Comparison of ENCODE assay signal across 21 mouse cellular contexts in genomic region chr10:59484318-59484717, GRCm38 (mm10). TPM values are rescaled to one million over a fixed set of nuclear protein-coding genes. Genes with fewer than 3 reads are reported as not detected.
A peak's percentile ranks its signal among the peaks of the same experiment; 100 is the strongest.
DNase-seq lines count a peak whose midpoint lies in the region; ATAC-seq lines count a peak whose summit lies in the region.
"Had no signal": no experiment of that assay in that cellular context is flagged by ENCODE, and none has a peak within 500 bp of the region (broad histone marks: within the 10 kb centered on the region; RNA-seq: fewer than 3 reads in every experiment).

No protein-coding gene starts in this region.

- H3K36me3 ChIP-seq in embryonic facial prominence, embryonic 11.5 days (replicated peaks; ENCODE audit: control insufficient read depth, insufficient read depth, low read depth, low read length): no peaks in the 10 kb centered on the region
- peaks cover 9% of the 10 kb centered on the region; the same call in 1 of the 2 replicates for H3K36me3 ChIP-seq in embryonic facial prominence, embryonic 10.5 days (replicated peaks)
- no peaks in the 10 kb centered on the region for H3K36me3 ChIP-seq in hindbrain, embryonic 16.5 days (ENCODE audit: control insufficient read depth, insufficient read depth, low read length)
- H3K36me3 ChIP-seq in hindbrain, embryonic 12.5 days: peaks cover 4% of the 10 kb centered on the region; the same call in 1 of the 2 replicates
- H3K36me3 ChIP-seq in embryonic facial prominence, embryonic 14.5 days (ENCODE audit: control insufficient read depth, insufficient read depth, low read length): 0 out of 2 replicates have a peak, but pooled peaks cover 6% of the 10 kb centered on the region
- peaks cover 3% of the 10 kb centered on the region; the same call in 1 of the 2 replicates for H3K36me3 ChIP-seq in embryonic facial prominence, embryonic 15.5 days

- ATAC-seq in embryonic facial prominence, embryonic 11.5 days (replicated peaks; ENCODE audit: insufficient number of reproducible peaks, low FRiP score, low TSS enrichment, low read depth): no peak
- ATAC-seq in hindbrain, embryonic 16.5 days: 0 out of 2 replicates have a peak, but pooled peaks have one; percentile 40
- no peak for ATAC-seq in hindbrain, embryonic 12.5 days (ENCODE audit: low FRiP score)
- no peak for ATAC-seq in embryonic facial prominence, embryonic 14.5 days (ENCODE audit: low read depth)
- ATAC-seq in embryonic facial prominence, embryonic 15.5 days (ENCODE audit: insufficient number of reproducible peaks, low FRiP score, low TSS enrichment, low read depth): 0 out of 2 replicates have a peak, but pooled peaks have one; percentile 39
- ATAC-seq: forebrain, embryonic 14.5 days; intestine, embryonic 16.5 days had no signal

- no peaks in the 10 kb centered on the region for H3K27me3 ChIP-seq in embryonic facial prominence, embryonic 11.5 days (ENCODE audit: control insufficient read depth, insufficient read depth, low read length)
- no peaks in the 10 kb centered on the region for H3K27me3 ChIP-seq in embryonic facial prominence, embryonic 10.5 days (replicated peaks; ENCODE audit: low read depth, poor library complexity, severe bottlenecking)
- H3K27me3 ChIP-seq in hindbrain, embryonic 16.5 days (replicated peaks; ENCODE audit: control insufficient read depth, insufficient read depth, low read length): no peaks in the 10 kb centered on the region
- H3K27me3 ChIP-seq in hindbrain, embryonic 12.5 days: no peaks in the 10 kb centered on the region
- H3K27me3 ChIP-seq in embryonic facial prominence, embryonic 14.5 days (replicated peaks; ENCODE audit: control insufficient read depth, insufficient read depth, low read length): no peaks in the 10 kb centered on the region
- H3K27me3 ChIP-seq in embryonic facial prominence, embryonic 15.5 days: no peaks in the 10 kb centered on the region
- H3K27me3 ChIP-seq: embryonic facial prominence, embryonic 13.5 days had no signal

- no peaks in the 10 kb centered on the region for H3K9me3 ChIP-seq in embryonic facial prominence, embryonic 11.5 days (replicated peaks; ENCODE audit: control insufficient read depth, low read length)
- H3K9me3 ChIP-seq in embryonic facial prominence, embryonic 10.5 days: 0 out of 2 replicates have a peak, but pooled peaks cover 2% of the 10 kb centered on the region
- no peaks in the 10 kb centered on the region for H3K9me3 ChIP-seq in hindbrain, embryonic 16.5 days (ENCODE audit: control insufficient read depth, low read length)
- H3K9me3 ChIP-seq in hindbrain, embryonic 12.5 days (replicated peaks): no peaks in the 10 kb centered on the region
- no peaks in the 10 kb centered on the region for H3K9me3 ChIP-seq in embryonic facial prominence, embryonic 14.5 days (ENCODE audit: control insufficient read depth, low read length)
- H3K9me3 ChIP-seq in embryonic facial prominence, embryonic 15.5 days (replicated peaks): no peaks in the 10 kb centered on the region
- H3K9me3 ChIP-seq: embryonic facial prominence, embryonic 13.5 days; forebrain, embryonic 10.5 days had no signal

- DNase-seq in embryonic facial prominence, embryonic 11.5 days (ENCODE audit: low spot score): peak; percentile 18
- DNase-seq in embryonic facial prominence, embryonic 10.5 days (ENCODE audit: low spot score): no peak
- DNase-seq in embryonic facial prominence, embryonic 14.5 days (ENCODE audit: low spot score): peak; percentile 46
- no peak for DNase-seq in layer of hippocampus, adult 11-12 months (ENCODE audit: low spot score)
- DNase-seq: adrenal gland, adult 2 months; adrenal gland, postnatal 25 days; cerebellum, adult 8-10 months; embryo, embryonic 11 days; gastrocnemius, adult 2 months; gastrocnemius, postnatal 25 days; heart, postnatal 10 days; heart, postnatal 4 days; kidney, adult 8-10 months had no signal

- no peaks in the 10 kb centered on the region for H3K4me1 ChIP-seq in embryonic facial prominence, embryonic 11.5 days (ENCODE audit: control insufficient read depth, insufficient read depth, low read length)
- peaks cover 6% of the 10 kb centered on the region for H3K4me1 ChIP-seq in embryonic facial prominence, embryonic 10.5 days
- H3K4me1 ChIP-seq in hindbrain, embryonic 16.5 days (ENCODE audit: control insufficient read depth, insufficient read depth, low read depth, low read length): no peaks in the 10 kb centered on the region
- H3K4me1 ChIP-seq in hindbrain, embryonic 12.5 days: no peaks in the 10 kb centered on the region
- H3K4me1 ChIP-seq in embryonic facial prominence, embryonic 14.5 days (ENCODE audit: control insufficient read depth, insufficient read depth, low read length): no peaks in the 10 kb centered on the region
- H3K4me1 ChIP-seq in embryonic facial prominence, embryonic 15.5 days: no peaks in the 10 kb centered on the region
- H3K4me1 ChIP-seq: forebrain, embryonic 10.5 days had no signal

- H3K9ac ChIP-seq in embryonic facial prominence, embryonic 11.5 days (replicated peaks; ENCODE audit: low read length): no peak overlapping the region
- no peak overlapping the region for H3K9ac ChIP-seq in hindbrain, embryonic 16.5 days (ENCODE audit: low read depth, low read length)
- no peak overlapping the region for H3K9ac ChIP-seq in hindbrain, embryonic 12.5 days
- no peak overlapping the region for H3K9ac ChIP-seq in embryonic facial prominence, embryonic 14.5 days (ENCODE audit: low read depth, low read length)
- H3K9ac ChIP-seq in embryonic facial prominence, embryonic 15.5 days: no peak overlapping the region
- H3K9ac ChIP-seq: embryonic facial prominence, embryonic 13.5 days had no signal

- H3K4me3 ChIP-seq in embryonic facial prominence, embryonic 11.5 days (ENCODE audit: low read depth, low read length): no peak overlapping the region
- no peak overlapping the region for H3K4me3 ChIP-seq in embryonic facial prominence, embryonic 10.5 days
- H3K4me3 ChIP-seq in hindbrain, embryonic 16.5 days (ENCODE audit: low read length): no peak overlapping the region
- H3K4me3 ChIP-seq in hindbrain, embryonic 12.5 days: no peak overlapping the region
- no peak overlapping the region for H3K4me3 ChIP-seq in embryonic facial prominence, embryonic 14.5 days (ENCODE audit: low read depth, low read length)
- no peak overlapping the region for H3K4me3 ChIP-seq in embryonic facial prominence, embryonic 15.5 days (replicated peaks)
- H3K4me3 ChIP-seq: embryonic facial prominence, embryonic 13.5 days; erythroblast, embryonic 14.5 days; forebrain, embryonic 10.5 days; gastrocnemius, adult 2 months had no signal

- H3K27ac ChIP-seq in embryonic facial prominence, embryonic 11.5 days (replicated peaks; ENCODE audit: low read depth, low read length): no peak overlapping the region
- no peak overlapping the region for H3K27ac ChIP-seq in embryonic facial prominence, embryonic 10.5 days (replicated peaks)
- no peak overlapping the region for H3K27ac ChIP-seq in hindbrain, embryonic 16.5 days (ENCODE audit: low read depth, low read length)
- no peak overlapping the region; the same call in 1 of the 2 replicates for H3K27ac ChIP-seq in hindbrain, embryonic 12.5 days
- no peak overlapping the region for H3K27ac ChIP-seq in embryonic facial prominence, embryonic 14.5 days (replicated peaks; ENCODE audit: low read depth, low read length)
- no peak overlapping the region for H3K27ac ChIP-seq in embryonic facial prominence, embryonic 15.5 days (replicated peaks)
- H3K27ac ChIP-seq: embryonic facial prominence, embryonic 13.5 days; forebrain, embryonic 10.5 days; gastrocnemius, adult 2 months had no signal

- 72% methylated on average over 6 of the region's 6 CpGs for WGBS in embryonic facial prominence, embryonic 11.5 days
- 85% methylated on average over 6 of the region's 6 CpGs for WGBS in embryonic facial prominence, embryonic 10.5 days
- WGBS in hindbrain, embryonic 16.5 days: 78% methylated on average over 6 of the region's 6 CpGs
- 75% methylated on average over 6 of the region's 6 CpGs for WGBS in hindbrain, embryonic 12.5 days
- 67% methylated on average over 6 of the region's 6 CpGs for WGBS in embryonic facial prominence, embryonic 14.5 days
- WGBS in embryonic facial prominence, embryonic 15.5 days: 68% methylated on average over 6 of the region's 6 CpGs

- H3K4me2 ChIP-seq in embryonic facial prominence, embryonic 11.5 days (ENCODE audit: low read depth, low read length): no peak overlapping the region
- H3K4me2 ChIP-seq in hindbrain, embryonic 16.5 days (ENCODE audit: low read length): no peak overlapping the region
- no peak overlapping the region for H3K4me2 ChIP-seq in hindbrain, embryonic 12.5 days (replicated peaks)
- H3K4me2 ChIP-seq in embryonic facial prominence, embryonic 14.5 days (ENCODE audit: low read depth, low read length): no peak overlapping the region
- no peak overlapping the region for H3K4me2 ChIP-seq in embryonic facial prominence, embryonic 15.5 days (replicated peaks)
- H3K4me2 ChIP-seq: embryonic facial prominence, embryonic 13.5 days had no signal

RNA-seq across cellular contexts. Expression of gene Oit3, which starts 42.7 kb away (rescaled TPM):
- 0.49 and 1.1 TPM in 2 replicates for polyA plus RNA-seq in embryonic facial prominence, embryonic 11.5 days (2014; fragmentation: Nextera tagmentation; extraction: Ambion mirVana)
- polyA plus RNA-seq in embryonic facial prominence, embryonic 10.5 days (2016; fragmentation: Nextera tagmentation; extraction: Ambion mirVana): 0.64 and 0.82 TPM in 2 replicates
- 0.20 and 0.48 TPM in 2 replicates for polyA plus RNA-seq in hindbrain, embryonic 16.5 days (2015; fragmentation: Nextera tagmentation; extraction: Ambion mirVana)
- polyA plus RNA-seq in hindbrain, embryonic 12.5 days (2016; fragmentation: Nextera tagmentation; extraction: Ambion mirVana): 0.59 and 0.68 TPM in 2 replicates
- polyA plus RNA-seq in embryonic facial prominence, embryonic 14.5 days (2014; fragmentation: Nextera tagmentation; extraction: Ambion mirVana): 0.64 and 0.70 TPM in 2 replicates
- 0.40 and 0.62 TPM in 2 replicates for polyA plus RNA-seq in embryonic facial prominence, embryonic 15.5 days (2015; fragmentation: Nextera tagmentation; extraction: Ambion mirVana)
- polyA plus RNA-seq: forebrain, embryonic 14.5 days had no signal

Comparison
In these comparisons a context has a peak if more than half of its experiments do, and no peak if none do; other contexts are left out.
1. ATAC-seq: peak in hindbrain, embryonic 16.5 days (single experiment) and embryonic facial prominence, embryonic 15.5 days (single experiment); none in embryonic facial prominence, embryonic 11.5 days (single experiment), hindbrain, embryonic 12.5 days (single experiment) and embryonic facial prominence, embryonic 14.5 days (single experiment).
2. DNase-seq: peak in embryonic facial prominence, embryonic 11.5 days (single experiment) and embryonic facial prominence, embryonic 14.5 days (single experiment); none in embryonic facial prominence, embryonic 10.5 days (single experiment) and layer of hippocampus, adult 11-12 months (single experiment).